Mouse (Mus musculus) bone marrow, adult 2 months (tissue): ENCODE results near the gene Rheb.

ENCODE experiments used
- CTCF ChIP-seq: fragments of 200-500 bp; IDR thresholded peaks from 2 replicates; pipeline ENCODE4 v1.5.1; 2011; ENCODE audit warnings: low read length, control low read depth; ENCODE audit not compliant: control insufficient read depth, insufficient read depth
- POLR2A ChIP-seq: fragments of 200-500 bp; IDR thresholded peaks from 2 replicates; pipeline ENCODE4 v1.6.1; 2011; ENCODE audit warnings: low read depth, mild to moderate bottlenecking, control low read depth, low read length, borderline replicate concordance; ENCODE audit not compliant: control insufficient read depth

- TF ChIP-seq CTCF = no peak
- no peak for TF ChIP-seq POLR2A
Measured at GRCm38 (mm10) chr5:24781048-24781447, 61.4 kb downstream of the Rheb start.
